Mouse (Mus musculus) urinary bladder, postnatal 4 days (tissue): Measurements from ENCODE around the gene Itprid1.

Source experiments
- DNase-seq, 2 experiments: peaks; one replicate each; pipeline ENCODE4 v3.0.0; 2021 to 2022; ENCODE audit warnings: low spot score in 2 of 2

Gene Itprid1

DNA sequence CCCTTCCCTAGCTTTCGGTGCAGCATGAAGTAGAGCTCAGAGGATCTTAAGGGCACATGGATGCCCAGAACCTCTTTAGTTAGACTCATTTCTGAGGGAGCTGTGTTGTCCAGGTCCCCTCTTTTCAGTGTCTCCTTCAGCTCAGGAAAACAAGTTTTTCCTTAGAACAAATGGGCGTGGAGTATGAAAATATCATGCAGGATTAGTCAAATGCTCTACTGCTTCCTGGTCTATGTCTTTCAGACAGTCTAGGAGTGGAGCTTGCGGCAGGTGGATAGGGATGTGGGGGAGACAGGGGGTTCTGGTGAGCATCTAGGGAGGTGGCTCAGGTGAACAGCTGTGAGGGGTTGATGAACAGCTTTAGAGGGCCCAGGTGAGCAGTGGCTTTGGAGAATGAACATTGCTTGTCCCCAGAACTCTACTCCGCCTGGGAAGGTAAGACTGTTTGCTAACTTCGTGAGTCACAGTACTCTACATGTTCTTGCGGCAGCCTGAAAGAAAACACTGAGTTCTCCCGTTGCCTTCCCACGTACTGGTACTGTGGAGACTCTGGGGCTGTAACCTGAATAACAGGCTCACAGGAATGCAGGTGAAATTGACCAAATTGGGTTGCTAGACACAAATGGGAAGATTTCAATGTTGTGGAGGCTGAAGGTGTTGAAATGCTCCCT, at the start of gene Itprid1:
Gene Itprid1 (plus strand): TSS at position 246 of the 671 bp plus-strand sequence.
- no peak for DNase-seq

DNA sequence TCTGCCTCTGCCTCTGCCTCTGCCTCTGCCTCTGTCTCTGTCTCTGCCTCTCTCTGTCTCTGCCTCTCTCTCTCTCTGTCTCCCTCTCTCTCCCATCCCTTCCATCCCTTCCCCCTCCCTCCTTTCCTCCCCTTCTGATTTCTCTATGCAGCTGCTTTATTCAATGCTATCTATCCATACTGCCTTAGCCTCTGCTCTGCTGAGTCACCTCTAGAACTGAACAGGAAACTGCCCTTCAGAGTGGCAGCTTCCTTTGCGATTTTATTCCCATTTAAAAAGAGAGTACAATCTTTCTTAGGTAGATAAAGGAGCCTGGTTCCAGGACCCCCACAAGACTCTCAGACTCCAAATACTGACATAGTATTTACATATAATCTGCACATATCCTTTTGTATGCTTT, 47.1 kb upstream of the Itprid1 start:
- DNase-seq: no peak

DNA sequence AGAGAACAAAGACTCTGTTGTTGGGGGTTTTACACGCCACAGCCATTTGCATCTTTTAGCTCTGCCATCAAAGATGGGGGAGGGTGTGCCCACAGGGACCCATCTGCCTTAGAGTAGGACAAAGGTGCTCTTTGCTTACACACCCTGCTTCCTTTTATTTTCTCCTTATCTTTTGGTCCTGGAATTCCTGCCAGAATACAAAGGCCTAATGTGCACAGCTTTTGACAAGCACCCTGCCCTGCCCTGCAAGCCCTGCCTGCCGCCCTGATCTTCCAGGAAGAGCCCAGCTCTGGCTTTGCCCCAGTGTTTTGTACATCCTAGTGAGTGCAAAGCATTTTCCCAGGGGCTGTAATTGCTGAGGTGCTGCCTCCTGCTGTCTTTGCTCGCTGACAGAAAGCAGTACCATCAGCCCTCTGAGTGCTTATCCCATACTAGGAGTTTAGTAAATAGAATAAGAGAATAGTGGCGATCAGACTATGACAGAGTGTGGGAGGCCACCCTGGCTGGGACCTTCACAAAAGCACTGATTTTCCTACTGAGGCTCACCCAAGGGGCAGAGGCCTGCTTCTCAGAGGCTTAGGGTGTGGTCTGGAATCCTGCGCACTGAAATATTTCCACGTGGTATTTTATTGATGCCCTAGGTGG, 44.7 kb upstream of the Itprid1 start:
- no peak for DNase-seq

DNA sequence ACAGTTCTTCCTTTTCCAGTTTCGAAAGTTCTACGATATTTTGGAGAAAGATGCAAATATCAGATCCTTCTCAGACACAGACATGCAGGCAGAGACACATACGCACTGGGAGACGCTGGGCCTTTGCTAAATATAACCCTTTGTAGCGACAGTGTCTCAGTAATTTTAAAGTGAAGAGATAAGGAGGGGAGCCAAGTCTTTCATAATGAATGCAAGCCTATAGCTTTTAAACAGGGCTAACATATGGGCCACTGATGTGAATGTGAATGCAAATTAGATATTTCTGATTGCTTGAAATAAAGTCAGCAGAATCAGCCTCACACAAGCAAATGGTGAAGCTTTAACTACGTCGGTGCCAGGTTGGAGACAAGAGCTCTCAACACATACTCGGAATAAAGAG, 44.2 kb upstream of the Itprid1 start:
- no peak for DNase-seq

DNA sequence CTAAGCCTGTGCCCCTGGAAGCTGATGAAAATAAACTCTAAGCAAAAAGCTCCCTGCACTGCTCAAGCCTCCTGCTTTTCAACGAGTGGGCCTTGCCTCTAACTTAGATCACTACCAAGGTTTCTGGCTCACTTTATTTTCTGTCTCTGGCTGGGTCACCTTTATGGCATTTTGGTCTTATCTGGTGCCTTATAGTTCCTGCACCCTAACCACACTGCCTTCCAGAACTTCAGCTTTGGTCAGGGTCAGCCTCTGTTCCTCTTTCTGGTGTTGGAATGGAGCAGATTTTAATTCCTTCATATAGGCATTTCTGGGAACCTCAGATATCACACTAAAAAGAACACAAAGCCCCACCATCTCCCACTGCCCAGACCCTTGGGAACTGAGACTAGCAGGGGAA, 34.0 kb upstream of the Itprid1 start:
- no peak for DNase-seq

GRCm38 (mm10) chr6:55803357-55803756, 33.3 kb upstream of the Itprid1 start:
- DNase-seq: no peak

GRCm38 (mm10) chr6:55803991-55804680, 32.6 kb upstream of the Itprid1 start:
- DNase-seq: no peak

- DNase-seq: no peak
Measured at GRCm38 (mm10) chr6:55804681-55805000, 32.1 kb upstream of the Itprid1 start.

DNA sequence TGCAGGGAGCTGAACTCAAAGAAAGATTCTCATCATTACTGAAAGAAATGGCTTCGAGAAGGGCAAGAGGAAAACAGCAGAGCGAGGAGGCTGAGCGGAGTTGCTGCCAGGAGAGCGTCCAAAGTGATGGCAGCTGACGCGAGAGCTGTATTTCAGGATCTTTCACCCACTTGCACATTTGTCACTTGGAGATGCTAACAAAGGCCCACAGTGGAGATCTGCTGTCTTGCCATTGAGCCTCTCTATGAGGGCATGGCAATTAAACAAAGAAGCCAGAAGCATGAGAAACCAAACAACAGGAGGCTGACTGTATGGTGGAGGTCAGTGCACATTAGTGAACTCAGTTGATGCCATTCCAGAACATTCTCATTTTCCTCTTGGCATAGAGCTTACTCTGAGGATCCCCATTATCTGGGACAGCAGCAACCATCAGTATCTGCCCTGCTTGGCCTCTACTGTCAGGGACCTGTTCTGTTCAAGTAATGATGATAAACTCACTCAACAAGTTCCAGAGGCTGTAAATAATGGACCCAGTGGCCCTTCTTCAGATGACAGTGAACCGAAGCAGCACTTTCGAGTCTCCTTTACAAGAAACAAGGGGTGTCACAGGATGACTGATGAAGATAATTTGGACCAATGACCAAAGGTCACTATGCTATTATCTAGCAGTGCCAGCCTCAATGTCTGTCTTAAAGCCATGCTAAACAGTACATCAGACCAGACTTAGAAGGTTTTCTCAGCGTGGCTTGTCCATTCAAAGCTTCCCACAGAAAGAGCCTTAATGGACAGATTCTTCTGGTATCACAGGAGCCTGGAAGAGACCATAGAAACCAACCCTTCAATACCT, 31.2 kb upstream of the Itprid1 start:
- no peak for DNase-seq

DNA sequence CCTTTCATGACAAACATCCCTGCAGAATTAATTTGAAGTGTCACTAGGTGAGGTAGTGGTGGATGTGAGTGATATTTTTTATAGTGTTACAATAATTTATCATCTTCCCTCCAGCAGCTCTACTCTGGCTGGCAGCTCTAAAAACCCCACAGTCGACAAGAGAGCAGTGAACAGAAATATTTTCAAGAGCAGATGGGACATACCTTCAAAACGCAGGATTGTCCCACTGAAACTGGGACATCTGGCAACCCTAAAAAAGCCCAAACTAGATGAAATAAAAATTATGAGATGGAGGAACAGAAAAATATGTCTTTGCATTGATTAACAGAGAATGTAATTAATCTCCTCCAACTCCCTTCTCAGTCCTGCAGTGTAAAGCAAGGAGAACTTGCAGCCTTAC, 30.2 kb upstream of the Itprid1 start:
- no peak for DNase-seq

DNA sequence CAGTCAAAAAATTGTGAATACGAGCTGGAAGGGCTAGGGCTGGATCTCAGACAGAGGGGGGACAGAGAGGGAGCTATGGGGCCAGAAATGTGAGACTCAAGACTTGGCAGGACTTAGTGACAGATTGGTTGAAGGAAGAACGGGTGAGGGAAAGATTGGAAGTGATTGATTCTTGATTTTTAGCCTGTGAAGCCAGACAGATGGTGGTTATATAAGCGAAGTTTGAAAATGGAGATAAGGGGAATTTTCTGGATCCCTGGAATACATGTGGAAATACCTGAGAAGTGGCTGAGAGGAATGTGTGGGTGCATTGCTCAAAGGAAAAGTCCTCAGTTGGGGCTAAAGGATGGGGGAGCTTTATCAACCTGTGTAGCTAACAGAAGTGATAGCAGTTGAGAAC, 28.0 kb upstream of the Itprid1 start:
- DNase-seq: no peak

DNA sequence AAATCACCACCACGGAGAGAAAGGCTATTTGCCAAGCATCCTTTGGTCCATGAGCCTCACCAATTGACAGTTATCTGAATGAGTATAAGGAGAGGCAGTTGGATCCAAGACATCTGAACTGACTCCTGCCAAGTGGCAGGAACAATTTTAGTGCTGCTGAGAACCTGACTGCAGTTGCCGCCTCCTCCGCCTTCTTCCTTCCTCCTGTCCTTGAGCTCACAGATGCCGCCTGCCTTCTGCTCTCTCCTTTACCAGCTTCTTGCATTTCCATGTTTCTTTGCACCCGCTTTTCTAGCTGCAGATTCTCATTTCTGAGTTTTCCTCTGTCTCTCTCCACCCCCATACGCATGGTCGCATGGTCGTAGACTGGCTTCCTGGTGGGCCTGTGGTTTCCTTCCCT, 25.5 kb upstream of the Itprid1 start:
- no peak for DNase-seq

GRCm38 (mm10) chr6:55812353-55812752, 24.3 kb upstream of the Itprid1 start:
- no peak for DNase-seq

DNA sequence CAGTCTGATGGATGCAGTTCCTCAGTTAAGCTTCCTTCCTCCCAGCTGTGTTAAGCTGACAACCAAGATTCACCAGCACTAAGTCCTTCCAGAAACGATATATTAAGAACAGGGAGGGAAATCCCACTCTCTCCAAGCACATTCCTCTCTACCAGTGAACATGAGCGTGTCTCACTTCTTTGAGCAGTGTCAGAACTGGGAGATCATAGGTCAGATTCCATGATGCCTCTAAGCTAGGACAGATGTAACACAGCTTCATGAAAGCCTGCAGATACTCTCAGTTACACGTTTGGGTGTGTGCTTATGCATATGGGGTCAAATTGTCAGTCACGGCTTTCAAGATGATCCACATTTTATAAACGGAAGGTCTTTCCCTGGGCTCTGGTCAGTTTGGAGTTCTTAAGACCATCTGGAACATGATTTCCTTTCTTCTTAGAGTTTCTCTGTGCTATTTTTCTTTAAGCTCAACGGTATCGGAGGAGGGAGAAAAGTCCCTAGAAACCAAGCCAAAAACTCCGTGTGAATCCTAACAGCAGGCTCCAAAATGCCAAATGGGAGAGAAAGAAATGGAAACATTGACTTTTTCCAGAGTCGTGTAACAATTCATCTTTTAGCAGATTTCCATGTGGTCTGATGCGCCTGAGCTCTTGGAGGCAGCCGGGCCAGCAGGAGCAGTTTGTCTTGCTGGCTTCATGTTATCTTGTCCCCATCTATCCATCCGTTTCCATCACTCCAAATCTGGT, 22.3 kb upstream of the Itprid1 start:
- no peak for DNase-seq

DNA sequence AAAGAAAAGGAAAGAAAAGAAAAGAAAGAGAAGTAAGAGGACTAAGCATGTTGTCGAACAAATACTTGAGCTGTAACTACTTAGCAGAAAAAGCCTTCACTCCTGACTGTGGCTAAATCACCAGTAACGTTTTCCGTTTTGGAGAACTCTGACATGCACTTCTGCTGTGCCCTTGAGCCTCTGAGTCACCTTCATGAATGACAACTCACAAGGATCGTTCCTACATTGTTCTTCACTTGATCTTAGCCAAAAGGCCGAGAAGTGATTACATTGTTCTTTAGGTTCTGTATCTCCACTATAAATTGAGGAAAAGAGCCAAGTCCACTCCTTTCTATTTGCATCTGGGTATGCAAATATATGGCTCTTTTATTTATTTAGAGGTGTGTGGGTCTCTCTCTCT, 19.8 kb upstream of the Itprid1 start:
- no peak for DNase-seq

DNA sequence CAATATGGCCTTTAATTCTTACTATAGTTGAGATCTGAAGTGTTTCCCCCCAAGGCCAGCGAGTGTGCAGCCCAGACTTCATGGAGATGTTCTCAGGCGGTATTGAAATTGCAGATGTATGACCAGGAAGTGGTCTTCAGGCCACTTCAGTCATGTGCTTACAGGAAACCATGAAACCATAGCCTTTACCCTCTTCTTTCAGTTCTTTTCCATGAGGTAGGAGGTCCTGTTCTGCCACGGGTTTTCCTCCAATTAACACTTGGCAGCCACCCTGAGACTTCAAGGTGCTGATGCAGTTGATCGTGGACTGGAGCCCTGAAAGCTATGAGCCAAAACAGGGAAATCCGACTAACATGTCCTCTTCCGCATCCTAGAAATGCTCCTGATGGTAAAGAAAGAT, 7.0 kb upstream of the Itprid1 start:
- DNase-seq: no peak

- no peak for DNase-seq
Measured at GRCm38 (mm10) chr6:55852589-55852988, 15.9 kb downstream of the Itprid1 start.

- DNase-seq: no peak
Measured at GRCm38 (mm10) chr6:55856085-55856484, 19.4 kb downstream of the Itprid1 start.

DNA sequence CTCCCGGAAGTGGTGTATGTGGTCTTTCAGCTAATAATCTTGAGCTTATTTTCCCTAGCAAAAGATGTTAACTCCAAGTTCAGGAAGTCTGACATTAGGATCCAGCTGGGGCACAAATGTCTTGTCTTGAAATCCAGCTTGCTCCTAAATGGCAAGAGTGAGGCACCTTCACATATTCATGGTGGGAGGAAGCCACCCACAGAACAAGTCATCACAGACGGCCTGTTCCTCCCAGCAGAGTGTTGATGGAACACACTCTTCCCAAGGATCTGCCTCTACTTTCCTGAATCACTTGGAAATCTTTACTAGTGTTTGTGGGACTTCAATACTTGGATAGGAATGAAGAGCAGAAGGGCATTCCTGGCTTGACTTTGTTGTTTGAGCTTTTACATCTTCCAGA, 28.5 kb downstream of the Itprid1 start:
- no peak for DNase-seq

GRCm38 (mm10) chr6:55879356-55879960, 42.8 kb downstream of the Itprid1 start:
- no peak for DNase-seq

DNA sequence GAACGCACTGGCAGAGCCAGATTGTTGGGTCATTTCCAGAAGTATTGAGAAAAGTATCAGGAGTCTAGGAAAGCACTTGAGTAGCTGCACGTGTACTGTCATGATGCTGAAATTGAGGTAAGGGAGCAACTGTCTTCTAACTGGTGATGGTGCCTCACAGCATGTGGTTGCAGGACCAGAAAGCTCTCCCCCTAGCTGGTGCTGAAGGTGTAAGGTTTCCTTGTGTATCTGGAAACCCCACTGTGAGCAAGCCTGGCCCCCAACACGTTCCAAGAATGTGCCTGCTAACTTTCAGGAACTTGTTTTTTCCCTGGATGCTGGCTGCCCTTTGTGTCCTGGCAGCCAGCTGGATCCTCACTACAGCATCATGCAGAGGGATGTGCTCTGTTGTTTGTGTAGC, 44.2 kb downstream of the Itprid1 start:
- no peak for DNase-seq
